Mouse (Mus musculus) liver, adult 2 months (tissue): ENCODE results near the gene Cntnap5b. TPM values are rescaled to one million over a fixed set of nuclear protein-coding genes. Genes with fewer than 3 reads are reported as not detected.

Experiments
- DNase-seq: peaks from one replicate; pipeline ENCODE4 v3.0.0-alpha.2; 2011; ENCODE audit warnings: low read depth, low spot score; ENCODE audit errors: extremely low read depth
- H3K27ac ChIP-seq: fragments of 200-500 bp; replicated peaks from 2 replicates; pipeline ENCODE4 v1.5.1; 2012; ENCODE audit warnings: low read depth, mild to moderate bottlenecking, control low read depth, inconsistent platforms, low read length; ENCODE audit not compliant: insufficient read depth
- H3K27me3 ChIP-seq: fragments of 200-500 bp; 2 replicates; pipeline ENCODE4 v1.6.1; 2012; ENCODE audit warnings: mild to moderate bottlenecking, moderate library complexity, low read length, inconsistent platforms; ENCODE audit not compliant: control insufficient read depth, insufficient read depth
- H3K36me3 ChIP-seq: fragments of 200-500 bp; 2 replicates; pipeline ENCODE4 v1.6.1; 2012; ENCODE audit warnings: low read length, inconsistent platforms; ENCODE audit not compliant: control insufficient read depth, insufficient read depth
- H3K4me1 ChIP-seq: fragments of 200-500 bp; 2 replicates; pipeline ENCODE4 v1.6.1; 2011; ENCODE audit warnings: low read length; ENCODE audit not compliant: control insufficient read depth, insufficient read depth
- H3K4me3 ChIP-seq: fragments of 200-500 bp; 2 replicates; pipeline ENCODE4 v1.5.1; 2011; ENCODE audit warnings: low read depth, mild to moderate bottlenecking, control low read depth, low read length, moderate library complexity; ENCODE audit not compliant: insufficient read depth
- H3K79me2 ChIP-seq: fragments of 200-500 bp; 2 replicates; pipeline ENCODE4 v1.6.1; 2012; ENCODE audit warnings: inconsistent platforms, mild to moderate bottlenecking, low read length, moderate library complexity; ENCODE audit not compliant: control insufficient read depth, insufficient read depth
- H3K9ac ChIP-seq: fragments of 200-500 bp; 2 replicates; pipeline ENCODE4 v1.6.1; 2012; ENCODE audit warnings: low read depth, mild to moderate bottlenecking, control low read depth, inconsistent platforms, low read length
- CTCF ChIP-seq: fragments of 200-500 bp; IDR thresholded peaks from 2 replicates; pipeline ENCODE4 v1.5.1; 2011; ENCODE audit warnings: low read depth, low read length, control low read depth
- POLR2A ChIP-seq: fragments of 200-500 bp; IDR thresholded peaks from 2 replicates; pipeline ENCODE4 v1.6.1; 2011; ENCODE audit warnings: low read length, control low read depth; ENCODE audit not compliant: insufficient read depth; ENCODE audit errors: extremely low read depth
- WGBS: fragments of 180-500 bp; shearing (Covaris S2); methylation state at CpG from one replicate; pipeline ENCODE4 v1.1.7; 2018; 5-methylcytosine and 5-hydroxymethylcytosine counted together
- polyA plus RNA-seq: library from polyadenylated mRNA; depleted of rRNA; stranded (reverse); fragments of >200 nt; gene quantifications from 2 replicates; pipeline ENCODE4 v1.2.3, GENCODE M21; 2012
- total RNA-seq: library from RNA; depleted of rRNA; stranded (reverse); fragments of >200 nt; gene quantifications from 2 replicates; pipeline ENCODE4 v1.2.3, GENCODE M21; 2014

Cntnap5b gene
- total and polyA plus RNA-seq, 2 experiments = not detected

- Histone ChIP-seq H3K4me3 (no peak overlapping the region), H3K4me1 (no peaks in the 10 kb centered on the region), H3K27ac (no peak overlapping the region), H3K27me3 (no peaks in the 10 kb centered on the region), H3K36me3 (no peaks in the 10 kb centered on the region), H3K9ac (no peak overlapping the region), H3K79me2 (no peaks in the 10 kb centered on the region)
- TF ChIP-seq POLR2A = no peak
- no peak for TF ChIP-seq CTCF
- DNase-seq = no peak
These were observed 349.9 kb downstream of the Cntnap5b start for GRCm38 (mm10) chr1:100122410-100122935.

DNA sequence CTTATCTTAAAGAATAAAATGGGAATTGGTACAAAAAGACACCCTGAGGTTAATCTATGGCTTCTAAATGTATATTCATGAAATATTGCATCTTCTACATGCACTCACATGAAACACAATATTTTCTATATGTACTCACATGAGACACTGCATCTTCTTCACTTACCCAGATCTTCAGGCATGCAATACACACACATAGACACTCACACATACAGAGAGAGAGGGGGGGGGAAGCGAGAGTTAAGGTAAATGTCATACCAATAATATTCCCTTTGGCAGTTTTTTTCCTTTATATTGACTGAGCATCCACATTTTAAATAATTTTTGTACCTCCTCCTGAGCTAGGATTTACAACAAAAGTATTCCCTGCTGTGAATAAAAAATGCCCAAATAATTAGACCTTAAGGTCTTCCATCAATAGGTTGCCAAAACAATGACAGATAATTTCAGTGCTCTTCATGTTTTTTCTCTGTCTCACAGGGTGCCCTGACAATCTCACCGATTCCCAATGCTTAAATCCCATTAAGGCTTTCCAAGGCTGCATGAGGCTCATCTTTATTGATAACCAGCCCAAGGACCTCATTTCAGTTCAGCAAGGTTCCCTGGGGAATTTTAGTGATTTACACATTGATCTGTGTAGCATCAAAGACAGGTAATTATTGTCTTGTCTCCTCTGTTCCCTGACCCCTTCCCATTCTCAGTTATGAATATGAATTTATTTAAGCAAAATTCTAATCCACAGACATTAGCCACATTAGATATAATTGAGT, 391.2 kb downstream of the Cntnap5b start:
- Histone ChIP-seq H3K9ac (no peak overlapping the region), H3K27ac (no peak overlapping the region), H3K36me3 (no peaks in the 10 kb centered on the region), H3K27me3 (no peaks in the 10 kb centered on the region), H3K4me3 (no peak overlapping the region), H3K4me1 (no peaks in the 10 kb centered on the region), H3K79me2 (no peaks in the 10 kb centered on the region)
- 66% methylated on average over 2 of the region's 2 CpGs for WGBS
- no peak for DNase-seq
- TF ChIP-seq CTCF (no peak), POLR2A (no peak)

DNA sequence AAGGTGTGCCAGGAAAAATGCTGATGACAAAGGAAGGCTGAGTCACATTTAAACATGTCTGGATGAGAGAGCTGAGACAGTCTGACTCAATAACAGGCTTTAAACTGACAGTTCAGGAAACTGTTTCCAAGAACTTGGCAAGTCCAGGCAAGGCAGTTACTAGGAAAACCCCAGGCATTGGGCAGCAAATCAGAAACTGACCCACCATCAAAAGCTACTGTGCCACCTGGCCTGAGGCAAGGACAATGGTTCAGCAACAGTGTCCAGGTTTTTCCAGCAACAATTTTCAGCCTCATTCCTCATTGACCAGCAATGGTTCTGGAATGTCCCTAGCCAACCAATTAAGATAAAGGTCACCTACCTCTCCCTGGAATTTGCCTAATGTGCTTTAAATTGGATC, 399.0 kb downstream of the Cntnap5b start:
- Histone ChIP-seq H3K4me3 (no peak overlapping the region), H3K9ac (no peak overlapping the region), H3K36me3 (no peaks in the 10 kb centered on the region), H3K27me3 (no peaks in the 10 kb centered on the region), H3K27ac (no peak overlapping the region), H3K4me1 (no peaks in the 10 kb centered on the region), H3K79me2 (no peaks in the 10 kb centered on the region)
- TF ChIP-seq CTCF = no peak
- no peak for TF ChIP-seq POLR2A
- DNase-seq = no peak

- Histone ChIP-seq H3K4me1 (no peaks in the 10 kb centered on the region), H3K36me3 (no peaks in the 10 kb centered on the region), H3K79me2 (no peaks in the 10 kb centered on the region), H3K27me3 (no peaks in the 10 kb centered on the region), H3K27ac (no peak overlapping the region), H3K4me3 (no peak overlapping the region), H3K9ac (no peak overlapping the region)
- no peak for TF ChIP-seq CTCF
- TF ChIP-seq POLR2A = no peak
- WGBS = 82% methylated on average over 5 of the region's 5 CpGs
- DNase-seq = peak; percentile 89
These were observed 407.5 kb downstream of the Cntnap5b start for GRCm38 (mm10) chr1:100180050-100180449.

DNA sequence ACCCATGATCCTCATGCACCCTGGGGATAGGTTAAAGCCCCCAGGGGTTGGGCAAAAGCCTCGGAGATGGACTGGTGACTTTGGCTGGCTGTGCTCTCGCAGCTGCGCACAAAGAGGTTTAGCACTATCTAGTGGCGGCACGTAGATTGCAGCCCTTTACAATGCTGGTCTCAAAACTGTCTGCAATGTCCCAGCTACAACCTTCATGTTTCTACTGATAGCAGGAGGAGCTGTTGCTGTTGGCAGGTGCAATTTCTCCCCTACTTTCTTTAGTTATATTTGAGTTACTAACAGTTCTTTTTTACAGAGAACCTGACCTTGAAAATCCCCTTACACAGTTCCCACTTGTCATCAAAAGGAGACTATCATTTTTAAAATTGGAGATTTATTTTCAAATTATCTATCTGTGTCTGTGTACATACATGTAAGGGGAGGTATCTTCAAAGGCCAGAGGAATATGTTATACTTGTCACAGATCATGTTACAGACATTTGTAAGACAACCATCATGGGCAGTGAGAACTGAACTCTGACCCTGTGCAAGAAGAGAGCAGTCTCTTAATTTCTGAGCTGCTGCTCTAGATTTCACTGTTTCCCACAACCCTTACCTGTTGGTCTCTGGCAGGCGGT, 459.5 kb downstream of the Cntnap5b start:
- H3K4me1 ChIP-seq = no peaks in the 10 kb centered on the region
- TF ChIP-seq CTCF (no peak), POLR2A (no peak)
- no peaks in the 10 kb centered on the region for H3K27me3 ChIP-seq
- no peaks in the 10 kb centered on the region for H3K79me2 ChIP-seq
- WGBS = 7% methylated on average over 6 of the region's 6 CpGs
- H3K27ac ChIP-seq = no peak overlapping the region
- H3K9ac ChIP-seq = no peak overlapping the region
- H3K4me3 ChIP-seq = no peak overlapping the region
- DNase-seq = peak; percentile 19
- H3K36me3 ChIP-seq = no peaks in the 10 kb centered on the region

GRCm38 (mm10) chr1:100251964-100252363, 479.4 kb downstream of the Cntnap5b start:
- Histone ChIP-seq H3K27ac (no peak overlapping the region), H3K27me3 (no peaks in the 10 kb centered on the region), H3K9ac (no peak overlapping the region), H3K4me1 (no peaks in the 10 kb centered on the region), H3K36me3 (no peaks in the 10 kb centered on the region), H3K4me3 (no peak overlapping the region), H3K79me2 (no peaks in the 10 kb centered on the region)
- no peak for DNase-seq
- TF ChIP-seq POLR2A = no peak
- TF ChIP-seq CTCF = no peak
